Mouse (Mus musculus) brain, embryonic 14.5 days (tissue): ENCODE results near the gene Ppp2r1b.

Source experiments
- CTCF ChIP-seq: fragments of 200-500 bp; IDR thresholded peaks from 2 replicates; pipeline ENCODE4 v1.5.1; 2012; ENCODE audit warnings: inconsistent platforms, mild to moderate bottlenecking, moderate library complexity, borderline replicate concordance; ENCODE audit not compliant: insufficient read depth, insufficient read length; ENCODE audit errors: extremely low read depth
- POLR2A ChIP-seq: fragments of 200-500 bp; IDR thresholded peaks from 2 replicates; pipeline ENCODE4 v1.6.1; 2012; ENCODE audit warnings: mild to moderate bottlenecking, inconsistent platforms, borderline replicate concordance; ENCODE audit not compliant: poor library complexity, insufficient read depth, insufficient read length, severe bottlenecking; ENCODE audit errors: extremely low read depth

- no peak for TF ChIP-seq POLR2A
- no peak for TF ChIP-seq CTCF
Measured at GRCm38 (mm10) chr9:50811187-50811586, 33.9 kb upstream of the Ppp2r1b start.
